Mouse (Mus musculus): ENCODE data around the gene Bdkrb2. TPM values are rescaled to one million over a fixed set of nuclear protein-coding genes. Genes with fewer than 3 reads are reported as not detected.

The Bdkrb2 gene
- 3.5 TPM in 2 replicates for polyA plus RNA-seq (2015; fragmentation: Nextera tagmentation; extraction: Ambion mirVana)

DNA sequence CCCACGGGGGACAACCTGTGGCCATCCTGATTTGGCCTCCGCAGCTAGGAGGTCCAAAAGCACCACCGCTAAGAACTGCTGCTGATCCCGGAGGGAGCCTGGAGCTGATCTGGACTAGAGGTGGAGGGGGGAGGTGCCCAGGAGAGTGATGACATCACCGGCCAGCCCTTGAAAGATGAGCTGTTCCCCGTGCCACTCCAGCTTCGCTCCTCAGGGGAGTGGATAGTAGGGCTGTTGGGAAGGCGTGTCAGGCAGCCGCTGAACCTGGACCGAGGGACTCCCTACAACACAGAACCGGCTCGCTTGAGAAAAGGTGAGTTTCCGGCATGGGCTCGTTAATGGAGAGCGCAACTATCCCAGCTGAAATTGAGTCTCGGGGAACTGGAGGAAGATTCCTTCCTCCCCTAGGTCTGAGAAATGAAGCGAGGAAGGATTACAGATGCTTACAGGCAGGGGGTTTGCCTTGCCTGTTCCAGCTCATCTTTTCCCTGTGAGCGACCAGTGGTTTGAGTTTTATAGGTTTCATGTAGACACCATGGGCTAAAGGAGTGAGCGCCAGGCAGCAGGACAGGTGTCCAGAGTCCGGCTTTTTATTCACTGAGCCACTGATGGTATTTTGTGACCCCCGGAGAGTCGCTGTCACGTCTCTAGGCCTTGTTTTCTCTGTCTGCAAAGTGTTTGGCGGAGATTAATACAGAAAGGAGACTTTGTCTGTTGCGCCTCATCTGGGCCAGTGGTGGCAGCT lies at the start of gene Bdkrb2:
TSS of gene Bdkrb2 (plus strand) at position 291 of the 745 bp plus-strand sequence.
- H3K9ac ChIP-seq, result peak within 1 kb of the TSS; percentile 14; the same call in 1 of the 2 replicates
- peaks cover 21% of the 10 kb centered on the region for H3K4me1 ChIP-seq
- H3K27ac ChIP-seq, result no peak within 1 kb of the TSS
- H3K4me2 ChIP-seq, result peak within 1 kb of the TSS; percentile 54
- H3K36me3 ChIP-seq, result no peaks in the 10 kb centered on the region
- H3K4me3 ChIP-seq (replicated peaks), result peak within 1 kb of the TSS; percentile 34
- peak; percentile 63 for ATAC-seq (ENCODE audit: insufficient read depth, low FRiP score, low read depth)
- peaks cover 29% of the 10 kb centered on the region; the same call in 1 of the 2 replicates for H3K27me3 ChIP-seq (replicated peaks)
- no peaks in the 10 kb centered on the region for H3K9me3 ChIP-seq
- WGBS, result 5% methylated on average over 25 of the region's 25 CpGs

DNA sequence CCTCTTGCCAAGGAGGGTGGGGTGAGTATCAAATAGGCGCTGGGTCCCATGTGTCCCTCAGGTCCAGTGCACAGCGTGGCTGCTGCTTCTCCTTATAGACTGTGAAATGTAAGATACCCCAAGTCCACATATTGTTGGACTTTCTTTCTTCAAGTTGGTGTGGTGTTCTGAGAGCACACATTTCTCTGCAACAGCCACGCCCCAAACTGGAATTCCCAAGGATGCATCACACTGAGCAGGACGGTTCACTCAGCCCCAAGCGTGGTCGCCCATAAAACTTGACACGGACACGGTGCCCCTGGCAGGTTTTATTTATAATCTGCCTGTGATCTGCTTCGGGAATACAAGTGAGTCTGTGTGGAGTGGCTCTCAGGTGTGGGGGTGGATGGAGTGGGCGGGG lies 48.9 kb upstream of the Bdkrb2 start:
- Histone ChIP-seq H3K36me3 (no peaks in the 10 kb centered on the region), H3K27me3 (replicated peaks) (no peaks in the 10 kb centered on the region), H3K4me2 (no peak overlapping the region), H3K9ac (no peak overlapping the region), H3K4me3 (replicated peaks) (no peak overlapping the region), H3K27ac (no peak overlapping the region), H3K4me1 (0 out of 2 replicates have a peak, but pooled peaks cover 3% of the 10 kb centered on the region), H3K9me3 (no peaks in the 10 kb centered on the region)
- WGBS, result 77% methylated on average over 10 of the region's 10 CpGs
- no peak for ATAC-seq (ENCODE audit: insufficient read depth, low FRiP score, low read depth)

DNA sequence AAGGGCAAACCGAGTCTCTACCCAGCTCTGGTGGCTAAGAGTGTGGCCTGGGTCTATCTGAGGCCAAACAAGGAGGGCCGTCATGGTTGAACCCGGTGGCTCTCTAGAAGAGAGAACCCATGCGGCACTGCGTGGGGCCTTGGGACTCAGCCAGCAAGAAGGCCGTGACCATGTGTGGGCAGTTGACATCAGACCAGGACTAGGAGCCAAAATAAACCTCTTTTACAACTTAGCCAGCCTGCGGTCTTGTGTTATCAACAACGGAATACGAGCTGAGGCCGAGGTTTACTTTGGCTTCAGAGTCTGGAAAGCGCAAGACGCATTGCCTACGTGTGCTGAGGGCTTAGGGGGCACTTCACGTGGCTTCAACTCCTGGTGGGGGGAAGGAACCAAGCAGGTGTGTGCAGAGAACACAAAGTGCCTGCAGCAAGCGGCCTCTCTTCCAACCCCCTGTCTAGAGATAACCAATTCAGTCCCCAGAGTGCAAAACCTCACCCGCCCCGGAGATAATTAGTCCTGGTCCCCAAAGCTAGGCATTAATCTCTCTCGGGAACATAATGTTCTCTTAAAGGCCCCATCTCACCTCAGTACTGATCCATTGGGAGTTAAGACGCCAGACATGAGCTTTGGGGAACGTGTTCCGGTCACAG lies 45.9 kb upstream of the Bdkrb2 start:
- no peaks in the 10 kb centered on the region for H3K27me3 ChIP-seq (replicated peaks)
- H3K4me3 ChIP-seq (replicated peaks), result no peak overlapping the region
- H3K36me3 ChIP-seq, result no peaks in the 10 kb centered on the region
- no peak overlapping the region for H3K27ac ChIP-seq
- H3K4me1 ChIP-seq, result peaks cover 10% of the 10 kb centered on the region
- WGBS, result 66% methylated on average over 21 of the region's 21 CpGs
- no peaks in the 10 kb centered on the region for H3K9me3 ChIP-seq
- no peak overlapping the region for H3K9ac ChIP-seq
- ATAC-seq (ENCODE audit: insufficient read depth, low FRiP score, low read depth), result no peak
- no peak overlapping the region for H3K4me2 ChIP-seq

DNA sequence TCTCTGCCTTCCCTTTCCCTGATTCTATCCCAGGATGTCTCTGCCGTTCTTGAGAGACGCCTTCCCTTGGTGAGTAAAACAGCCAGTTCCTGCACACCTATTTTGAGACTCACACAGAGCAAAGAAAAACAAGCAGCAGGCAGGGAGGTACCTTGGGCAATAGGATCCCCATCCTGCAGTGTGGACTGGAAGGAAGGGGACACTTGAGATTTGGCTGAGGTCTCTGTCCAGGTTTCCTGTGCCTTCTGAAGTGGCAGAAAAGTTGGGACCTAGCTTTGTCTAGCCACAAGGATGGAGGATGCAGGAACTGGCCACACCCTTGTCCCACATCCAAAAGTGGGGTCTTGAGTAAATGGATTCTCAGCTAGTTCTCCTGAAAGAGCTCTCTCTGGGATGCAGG lies 43.2 kb upstream of the Bdkrb2 start:
- Histone ChIP-seq H3K36me3 (no peaks in the 10 kb centered on the region), H3K4me1 (peaks cover 10% of the 10 kb centered on the region), H3K4me3 (replicated peaks) (no peak overlapping the region), H3K27ac (no peak overlapping the region), H3K27me3 (replicated peaks) (no peaks in the 10 kb centered on the region), H3K9me3 (no peaks in the 10 kb centered on the region), H3K9ac (no peak overlapping the region), H3K4me2 (no peak overlapping the region)
- WGBS, result 83% methylated on average over 2 of the region's 2 CpGs
- no peak for ATAC-seq (ENCODE audit: insufficient read depth, low FRiP score, low read depth)

DNA sequence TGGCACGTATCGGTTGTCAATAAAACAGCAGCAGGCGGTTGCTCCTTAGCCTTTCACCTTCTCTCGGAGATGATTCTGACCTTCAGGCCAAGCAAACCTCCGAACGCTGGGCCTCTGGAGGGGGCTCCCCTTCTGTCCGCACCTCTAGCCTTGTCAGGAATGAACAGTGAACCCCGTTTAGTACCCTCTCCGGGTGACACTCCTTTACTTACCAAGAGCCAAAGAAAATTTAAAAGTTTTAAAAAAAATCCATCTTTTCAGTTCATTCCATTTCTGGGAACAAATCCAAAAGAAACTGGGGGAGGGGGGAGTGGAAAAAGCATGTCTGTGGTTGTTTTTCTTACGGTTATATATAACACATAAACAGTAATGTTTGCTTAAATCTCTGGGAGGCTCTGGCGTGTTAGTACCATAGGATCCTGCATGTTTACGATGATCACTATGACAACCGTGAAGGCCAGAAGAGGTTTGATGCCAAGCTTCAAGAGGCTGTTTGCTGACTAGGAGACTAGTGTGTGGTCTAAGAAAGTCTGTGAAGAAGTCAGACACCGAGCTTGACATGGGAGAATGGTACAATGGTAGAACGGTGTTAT lies 41.8 kb upstream of the Bdkrb2 start:
- Histone ChIP-seq H3K9ac (no peak overlapping the region), H3K27me3 (replicated peaks) (no peaks in the 10 kb centered on the region), H3K27ac (peak overlapping the region; percentile 2; the same call in 1 of the 2 replicates), H3K4me1 (peaks cover 10% of the 10 kb centered on the region), H3K4me3 (replicated peaks) (no peak overlapping the region), H3K36me3 (no peaks in the 10 kb centered on the region), H3K9me3 (no peaks in the 10 kb centered on the region), H3K4me2 (no peak overlapping the region)
- WGBS, result 44% methylated on average over 15 of the region's 15 CpGs
- ATAC-seq (ENCODE audit: insufficient read depth, low FRiP score, low read depth), result peak; percentile 44; the same call in 1 of the 2 replicates

DNA sequence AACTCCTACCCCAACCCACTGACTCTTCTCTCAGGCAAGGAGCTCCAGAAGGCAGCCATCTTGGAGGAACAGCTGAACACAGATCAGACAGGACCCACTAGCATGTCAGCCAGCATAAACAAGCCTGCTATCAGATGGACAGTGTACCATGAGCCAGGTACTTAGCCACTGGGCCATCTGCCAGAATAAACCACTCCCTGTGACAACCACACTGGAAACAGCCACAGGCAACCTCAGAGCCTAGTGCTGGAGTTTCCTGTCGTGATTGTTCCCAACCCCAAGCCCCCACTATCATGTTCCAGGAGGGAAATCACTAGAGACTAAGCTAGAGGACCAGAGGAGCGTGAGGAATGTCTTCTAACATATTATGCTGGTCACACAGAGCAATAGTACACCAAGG lies 39.3 kb upstream of the Bdkrb2 start:
- H3K9me3 ChIP-seq, result no peaks in the 10 kb centered on the region
- H3K27me3 ChIP-seq (replicated peaks), result no peaks in the 10 kb centered on the region
- no peak overlapping the region for H3K4me3 ChIP-seq (replicated peaks)
- H3K4me1 ChIP-seq, result peaks cover 7% of the 10 kb centered on the region
- 56% methylated on average over 2 of the region's 2 CpGs for WGBS
- no peak overlapping the region for H3K4me2 ChIP-seq
- no peaks in the 10 kb centered on the region for H3K36me3 ChIP-seq
- no peak for ATAC-seq (ENCODE audit: insufficient read depth, low FRiP score, low read depth)
- no peak overlapping the region for H3K9ac ChIP-seq
- no peak overlapping the region for H3K27ac ChIP-seq

DNA sequence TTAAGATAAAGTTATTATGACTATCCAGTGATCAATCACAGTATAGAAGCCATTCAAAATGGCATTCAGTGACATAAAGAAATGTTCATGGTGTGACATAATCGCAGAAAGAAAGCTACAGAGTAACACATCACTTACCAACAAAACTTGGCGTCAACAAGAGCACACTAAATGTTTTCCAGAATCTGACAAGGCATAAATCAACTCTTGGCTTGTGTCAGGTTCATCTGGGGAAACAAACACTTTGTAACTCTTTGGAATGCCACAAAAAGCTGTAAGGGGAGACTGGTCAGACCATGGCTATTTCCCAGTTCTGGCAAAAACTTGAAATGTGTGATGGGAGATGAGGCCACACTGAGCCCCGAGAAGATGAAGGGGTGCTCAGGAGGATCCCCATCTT lies 36.8 kb upstream of the Bdkrb2 start:
- H3K27me3 ChIP-seq (replicated peaks), result no peaks in the 10 kb centered on the region
- ATAC-seq (ENCODE audit: insufficient read depth, low FRiP score, low read depth), result no peak
- WGBS, result 76% methylated on average over 3 of the region's 3 CpGs
- no peaks in the 10 kb centered on the region for H3K4me1 ChIP-seq
- no peaks in the 10 kb centered on the region for H3K36me3 ChIP-seq
- H3K4me2 ChIP-seq, result no peak overlapping the region
- H3K27ac ChIP-seq, result peak overlapping the region; percentile 1; the same call in 1 of the 2 replicates
- no peaks in the 10 kb centered on the region for H3K9me3 ChIP-seq
- no peak overlapping the region for H3K9ac ChIP-seq
- H3K4me3 ChIP-seq (replicated peaks), result no peak overlapping the region

DNA sequence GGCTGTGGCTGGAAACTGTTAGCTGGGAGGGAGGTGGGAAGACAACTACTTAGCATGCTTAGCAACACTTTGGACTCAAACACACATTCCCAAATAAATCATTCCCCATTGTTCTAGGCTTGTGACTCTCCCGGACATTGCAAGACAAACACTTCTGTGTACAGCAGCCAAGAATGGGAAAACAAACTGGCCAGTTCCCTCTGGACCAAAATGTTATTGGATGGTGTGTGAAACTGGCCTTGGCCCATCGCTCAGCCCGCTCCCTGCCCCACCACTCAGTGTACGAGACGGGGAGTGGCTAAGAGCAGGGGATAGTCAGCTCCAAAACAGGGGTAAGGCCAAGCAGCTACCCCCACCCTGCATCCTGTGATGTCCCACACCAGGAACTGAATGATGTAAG lies 36.2 kb upstream of the Bdkrb2 start:
- Histone ChIP-seq H3K9ac (no peak overlapping the region), H3K4me1 (no peaks in the 10 kb centered on the region), H3K4me2 (no peak overlapping the region), H3K9me3 (no peaks in the 10 kb centered on the region), H3K27ac (peak overlapping the region; percentile 31; the same call in 1 of the 2 replicates), H3K36me3 (no peaks in the 10 kb centered on the region), H3K4me3 (replicated peaks) (no peak overlapping the region), H3K27me3 (replicated peaks) (no peaks in the 10 kb centered on the region)
- WGBS, result 50% methylated on average over 5 of the region's 5 CpGs
- peak; percentile 60; the same call in 1 of the 2 replicates for ATAC-seq (ENCODE audit: insufficient read depth, low FRiP score, low read depth)

DNA sequence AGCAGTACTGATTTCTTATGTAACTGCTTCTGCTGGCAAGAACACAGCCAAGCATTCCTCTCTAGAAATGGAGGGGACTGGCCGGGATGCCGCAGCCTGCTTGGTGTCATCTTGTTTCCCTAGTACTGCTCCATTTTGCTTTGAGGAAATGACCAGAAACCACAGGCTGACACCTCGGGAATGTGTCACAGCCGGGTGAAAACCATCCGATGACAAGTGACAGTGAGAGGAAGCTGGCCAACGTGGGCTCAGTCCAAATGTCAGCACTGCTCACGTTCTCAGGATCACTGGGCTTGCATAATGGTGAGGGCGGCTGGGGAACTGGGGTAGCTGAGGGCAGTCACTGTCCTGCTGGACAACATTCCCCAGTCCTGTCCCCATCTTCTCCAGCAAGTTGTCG lies 33.5 kb upstream of the Bdkrb2 start:
- Histone ChIP-seq H3K9me3 (no peaks in the 10 kb centered on the region), H3K27ac (no peak overlapping the region), H3K36me3 (no peaks in the 10 kb centered on the region), H3K9ac (no peak overlapping the region), H3K27me3 (replicated peaks) (no peaks in the 10 kb centered on the region), H3K4me2 (no peak overlapping the region), H3K4me1 (no peaks in the 10 kb centered on the region), H3K4me3 (replicated peaks) (no peak overlapping the region)
- 58% methylated on average over 9 of the region's 9 CpGs for WGBS
- no peak for ATAC-seq (ENCODE audit: insufficient read depth, low FRiP score, low read depth)

DNA sequence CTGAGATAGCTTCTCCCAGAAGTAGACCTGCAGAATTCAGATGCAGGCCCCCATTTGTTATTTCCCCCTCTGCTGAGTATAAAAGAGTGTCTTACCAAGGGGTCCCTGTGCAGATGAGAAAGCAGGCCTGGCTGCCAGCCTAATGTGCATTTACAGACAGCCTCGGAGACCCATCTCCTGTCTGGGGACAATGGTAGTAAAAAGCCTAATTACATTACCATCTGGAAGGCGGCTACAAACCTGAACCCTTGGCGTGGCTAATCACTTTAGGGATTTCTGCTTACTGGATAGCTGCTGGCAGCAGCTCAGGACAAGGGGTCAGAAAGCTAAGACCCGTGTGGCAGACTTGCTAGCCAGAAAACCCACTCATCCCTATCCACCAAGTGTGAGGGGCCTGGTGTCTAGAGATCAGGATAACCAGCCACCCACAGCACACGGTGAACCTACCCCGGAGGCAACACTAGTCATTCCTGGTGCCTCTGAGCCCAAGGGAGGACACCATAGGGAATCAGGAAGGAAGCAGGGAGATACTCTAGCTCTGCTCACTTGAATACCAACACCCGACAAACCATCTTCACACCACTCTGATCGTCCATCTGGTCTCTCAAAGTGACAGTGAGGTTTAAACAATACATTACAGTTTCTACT lies 31.2 kb upstream of the Bdkrb2 start:
- no peak overlapping the region for H3K27ac ChIP-seq
- H3K4me1 ChIP-seq, result no peaks in the 10 kb centered on the region
- H3K9ac ChIP-seq, result no peak overlapping the region
- 60% methylated on average over 8 of the region's 8 CpGs for WGBS
- no peak for ATAC-seq (ENCODE audit: insufficient read depth, low FRiP score, low read depth)
- H3K9me3 ChIP-seq, result no peaks in the 10 kb centered on the region
- no peaks in the 10 kb centered on the region for H3K36me3 ChIP-seq
- no peak overlapping the region for H3K4me2 ChIP-seq
- H3K4me3 ChIP-seq (replicated peaks), result no peak overlapping the region
- no peaks in the 10 kb centered on the region for H3K27me3 ChIP-seq (replicated peaks)

DNA sequence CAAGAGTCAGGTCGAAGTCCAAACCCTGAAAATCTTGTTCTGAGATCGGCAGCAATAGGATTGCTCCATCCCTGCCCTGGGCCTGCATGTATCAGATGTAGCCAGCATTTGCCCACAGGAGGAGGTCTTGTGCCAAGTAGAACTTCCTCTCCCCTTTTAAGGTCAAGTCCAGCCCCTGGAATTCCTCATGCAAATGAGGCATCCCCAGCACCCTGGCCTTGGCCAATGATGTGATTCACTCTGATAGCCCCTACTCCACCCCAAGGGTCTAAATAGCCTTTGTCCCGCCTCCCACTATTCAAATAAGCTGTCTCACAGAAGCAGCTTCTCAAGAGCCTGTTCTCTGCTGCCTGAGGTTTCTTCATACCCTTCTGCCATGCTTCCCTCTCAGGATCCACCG lies 28.2 kb upstream of the Bdkrb2 start:
- Histone ChIP-seq H3K4me3 (replicated peaks) (no peak overlapping the region), H3K4me2 (no peak overlapping the region), H3K9ac (no peak overlapping the region), H3K9me3 (no peaks in the 10 kb centered on the region), H3K4me1 (no peaks in the 10 kb centered on the region), H3K36me3 (no peaks in the 10 kb centered on the region), H3K27me3 (replicated peaks) (no peaks in the 10 kb centered on the region), H3K27ac (no peak overlapping the region; the same call in 1 of the 2 replicates)
- 87% methylated on average over 4 of the region's 4 CpGs for WGBS
- no peak for ATAC-seq (ENCODE audit: insufficient read depth, low FRiP score, low read depth)

All from stomach, embryonic 15.5 days (tissue).